Mouse (Mus musculus) ES-E14 (cell line): ENCODE data around the gene Rnf151.

Experiments used
- MAFK ChIP-seq: IDR thresholded peaks from 2 replicates; pipeline ENCODE4 v1.6.1; 2014; ENCODE audit warnings: mild to moderate bottlenecking, low read depth, low read length, inconsistent platforms; ENCODE audit not compliant: insufficient read depth
- ZC3H11A ChIP-seq: IDR thresholded peaks from 2 replicates; pipeline ENCODE4 v1.6.1; 2012; ENCODE audit warnings: low read depth, mild to moderate bottlenecking, inconsistent platforms, low read length, borderline replicate concordance

DNA sequence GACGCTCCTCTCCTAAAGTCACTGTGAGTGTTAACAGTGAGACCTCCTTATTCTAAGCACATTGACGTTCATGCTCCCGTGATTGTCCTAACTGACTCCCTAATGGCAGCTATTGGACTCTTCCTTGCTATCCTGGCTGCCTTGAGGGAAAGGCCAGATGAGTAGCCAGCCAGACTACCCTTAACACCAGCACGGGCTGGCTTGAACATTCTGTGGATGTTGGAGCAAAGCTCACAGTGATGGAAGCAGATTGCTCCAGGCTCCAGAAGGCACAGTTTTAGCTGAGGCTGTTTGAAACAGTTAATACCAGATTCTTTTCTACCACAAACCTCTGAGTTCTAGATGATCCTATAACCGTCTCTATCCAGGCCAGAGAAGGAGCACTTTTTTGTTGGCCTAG lies 26.0 kb upstream of the Rnf151 start:
- TF ChIP-seq MAFK (no peak), ZC3H11A (no peak)
